Mouse (Mus musculus) ovary, postnatal 10 days (tissue): ENCODE results near the gene Rab1b.

ENCODE experiments used
- DNase-seq: peaks from one replicate; pipeline ENCODE4 v3.0.0; 2022; ENCODE audit warnings: low spot score

The Rab1b gene

DNA sequence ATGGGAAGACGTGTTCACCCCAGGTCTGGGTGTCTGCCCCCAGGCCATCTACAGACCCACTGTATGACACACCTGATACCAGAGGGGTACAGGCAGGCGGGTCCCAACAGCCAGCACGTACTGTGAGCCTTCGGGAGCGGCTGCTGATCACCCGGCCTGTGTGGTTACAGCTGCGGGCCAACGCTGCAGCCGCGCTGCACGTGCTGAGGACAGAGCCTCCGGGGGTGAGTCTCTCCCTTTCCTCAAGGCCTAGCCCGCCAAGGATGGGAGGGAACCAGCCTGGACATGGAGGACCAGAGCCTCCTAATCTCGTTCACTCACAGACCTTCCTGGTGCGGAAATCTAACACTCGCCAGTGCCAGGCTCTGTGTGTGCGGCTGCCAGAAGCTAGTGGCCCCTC, 55.8 kb downstream of the Rab1b start:
- no peak for DNase-seq

DNA sequence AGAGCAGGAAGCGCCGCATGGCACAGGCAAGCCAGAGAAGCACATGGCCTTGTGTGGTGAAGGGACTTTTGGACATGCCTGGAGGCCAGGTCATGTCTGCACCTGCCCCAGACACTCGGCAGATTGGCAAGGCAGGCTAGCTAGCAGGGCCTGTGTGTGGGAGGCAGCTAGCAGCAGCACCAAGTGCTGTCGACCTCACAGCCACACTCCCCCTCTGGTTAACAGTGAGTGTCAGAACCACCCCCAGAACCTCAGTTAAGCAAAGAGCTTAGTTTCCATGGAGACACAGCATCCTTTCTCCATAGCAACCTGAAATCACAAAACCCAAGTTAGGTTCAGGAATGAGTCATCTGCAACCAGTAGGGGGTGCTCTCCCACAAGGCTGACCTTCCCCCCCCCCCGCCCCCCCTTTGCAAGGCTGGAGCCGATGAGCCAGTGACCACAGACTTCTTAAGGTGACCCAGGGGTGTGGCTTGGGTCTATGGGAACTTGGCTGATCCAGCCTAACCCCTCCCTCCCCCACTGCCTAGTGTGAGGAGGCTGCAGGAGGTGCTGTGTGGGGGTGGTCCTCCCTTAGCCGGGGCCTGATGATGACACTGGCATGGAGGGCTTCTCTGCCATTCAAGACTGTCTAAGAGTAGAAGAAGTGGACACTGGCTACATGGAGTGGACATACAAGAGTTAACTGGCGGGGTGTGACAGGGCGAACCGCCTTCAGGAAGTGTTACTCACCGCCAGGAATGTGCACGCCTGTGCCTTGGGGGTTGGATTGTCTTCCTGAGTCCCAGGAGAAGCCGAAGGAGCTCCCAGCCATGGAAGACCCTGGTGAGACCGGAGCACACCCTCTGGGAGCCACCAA, 56.6 kb downstream of the Rab1b start, which contains the start of gene Rin1:
TSS of gene Rin1 (plus strand) at position 435 of the 859 bp plus-strand sequence.
- DNase-seq, result no peak

GRCm38 (mm10) chr19:5049325-5049724, 57.5 kb downstream of the Rab1b start:
- no peak for DNase-seq
